Mouse (Mus musculus) midbrain, embryonic 10.5 days (tissue): ENCODE results near the gene Rapgef2. TPM values are rescaled to one million over a fixed set of nuclear protein-coding genes. Genes with fewer than 3 reads are reported as not detected.
A peak's percentile ranks its signal among the peaks of the same experiment; 100 is the strongest.
"Not testable (repeated sequence)": the region's sequence is repeated elsewhere in the genome, so short reads cannot be mapped to it uniquely, and the experiment has no call there.

Source experiments
- DNase-seq: peaks from one replicate; pipeline ENCODE4 v3.0.0-alpha.2; 2017; ENCODE audit warnings: low spot score
- H3K27ac ChIP-seq: fragments of 300-500 bp; sonication (generic); replicated peaks from 2 replicates; pipeline ENCODE4 v1.5.1; 2016; ENCODE audit warnings: mild to moderate bottlenecking
- H3K27me3 ChIP-seq: fragments of 300-500 bp; sonication (generic); 2 replicates; pipeline ENCODE4 v1.6.1; 2016; ENCODE audit warnings: low read depth, mild to moderate bottlenecking; ENCODE audit not compliant: poor library complexity, severe bottlenecking
- H3K36me3 ChIP-seq: fragments of 300-500 bp; sonication (generic); 2 replicates; pipeline ENCODE4 v1.6.1; 2016; ENCODE audit warnings: mild to moderate bottlenecking, moderate library complexity
- H3K4me1 ChIP-seq: fragments of 300-500 bp; sonication (generic); 2 replicates; pipeline ENCODE4 v1.6.1; 2016
- H3K4me3 ChIP-seq: fragments of 300-500 bp; sonication (generic); 2 replicates; pipeline ENCODE4 v1.5.1; 2016; ENCODE audit warnings: mild to moderate bottlenecking, moderate library complexity
- H3K9me3 ChIP-seq: fragments of 300-500 bp; sonication (generic); replicated peaks from 2 replicates; pipeline ENCODE4 v1.6.1; 2016; ENCODE audit warnings: mild to moderate bottlenecking
- WGBS: fragments of 180-500 bp; shearing (Covaris S2); methylation state at CpG from one replicate; pipeline ENCODE4 v1.1.7; 2016; 5-methylcytosine and 5-hydroxymethylcytosine counted together
- polyA plus RNA-seq: library from polyadenylated mRNA; unstranded; fragments of >200 nt; fragmentation: Nextera tagmentation; extraction: Ambion mirVana; gene quantifications from 2 replicates; pipeline ENCODE4 v1.2.1, GENCODE M21; 2016

Rapgef2 gene
- polyA plus RNA-seq, 1 experiment from 2014 or later = 3.9 TPM

- Histone ChIP-seq H3K4me1 (peaks cover 41% of the 10 kb centered on the region), H3K9me3 (no peaks in the 10 kb centered on the region), H3K27ac (no peak overlapping the region; the same call in 1 of the 2 replicates), H3K27me3 (no peaks in the 10 kb centered on the region), H3K4me3 (no peak overlapping the region), H3K36me3 (no peaks in the 10 kb centered on the region)
- 66% methylated on average over 8 of the region's 8 CpGs for WGBS
- DNase-seq = peak; percentile 25
Measured at GRCm38 (mm10) chr3:79180086-79180485, 106.2 kb downstream of the Rapgef2 start.

DNA sequence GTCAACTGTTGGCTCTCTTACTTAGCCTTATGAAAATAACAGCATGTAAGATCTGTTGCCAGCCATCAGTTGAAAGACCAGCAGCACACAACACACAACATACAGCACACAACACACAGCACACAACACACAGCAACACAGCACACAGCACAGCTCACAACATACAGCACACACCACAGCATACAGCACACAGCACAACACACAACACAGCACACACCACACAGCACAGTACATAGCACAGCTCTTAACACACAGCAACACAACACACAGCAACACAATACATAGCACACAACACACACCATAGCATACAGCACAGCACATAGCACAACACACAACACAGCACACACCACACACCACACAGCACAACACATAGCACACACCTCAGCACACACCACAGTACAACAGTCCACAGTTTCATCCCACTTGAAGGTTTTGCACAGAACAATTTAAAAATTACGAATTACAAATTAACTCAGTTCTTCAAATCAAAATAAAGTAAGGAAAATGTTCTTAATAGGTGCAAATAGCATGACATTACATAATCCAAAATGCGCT lies 106.7 kb downstream of the Rapgef2 start:
- 94% methylated on average over 2 of the region's 2 CpGs for WGBS
- DNase-seq = no peak
- H3K36me3 ChIP-seq = no peaks in the 10 kb centered on the region
- no peak overlapping the region for H3K4me3 ChIP-seq
- H3K27me3 ChIP-seq = no peaks in the 10 kb centered on the region
- H3K27ac ChIP-seq = no peak overlapping the region
- H3K9me3 ChIP-seq = no peaks in the 10 kb centered on the region
- peaks cover 41% of the 10 kb centered on the region for H3K4me1 ChIP-seq

GRCm38 (mm10) chr3:79178708-79179107 lies 107.6 kb downstream of the Rapgef2 start:
- 73% methylated on average over 3 of the region's 3 CpGs for WGBS
- Histone ChIP-seq H3K27me3 (no peaks in the 10 kb centered on the region), H3K36me3 (no peaks in the 10 kb centered on the region), H3K9me3 (no peaks in the 10 kb centered on the region), H3K4me1 (peaks cover 41% of the 10 kb centered on the region), H3K27ac (no peak overlapping the region), H3K4me3 (no peak overlapping the region)
- no peak for DNase-seq

GRCm38 (mm10) chr3:79178070-79178469 lies 108.2 kb downstream of the Rapgef2 start:
- Histone ChIP-seq H3K9me3 (no peaks in the 10 kb centered on the region), H3K4me3 (no peak overlapping the region), H3K27me3 (no peaks in the 10 kb centered on the region), H3K27ac (no peak overlapping the region), H3K36me3 (no peaks in the 10 kb centered on the region), H3K4me1 (peaks cover 41% of the 10 kb centered on the region)
- WGBS = 79% methylated on average over 6 of the region's 6 CpGs
- no peak for DNase-seq

GRCm38 (mm10) chr3:79177136-79177870 lies 109.0 kb downstream of the Rapgef2 start:
- no peak overlapping the region for H3K4me3 ChIP-seq
- DNase-seq = no peak
- H3K9me3 ChIP-seq = no peaks in the 10 kb centered on the region
- WGBS = 91% methylated on average over 8 of the region's 8 CpGs
- no peak overlapping the region for H3K27ac ChIP-seq
- peaks cover 41% of the 10 kb centered on the region for H3K4me1 ChIP-seq
- no peaks in the 10 kb centered on the region for H3K27me3 ChIP-seq
- H3K36me3 ChIP-seq = peaks cover 5% of the 10 kb centered on the region; the same call in 1 of the 2 replicates

DNA sequence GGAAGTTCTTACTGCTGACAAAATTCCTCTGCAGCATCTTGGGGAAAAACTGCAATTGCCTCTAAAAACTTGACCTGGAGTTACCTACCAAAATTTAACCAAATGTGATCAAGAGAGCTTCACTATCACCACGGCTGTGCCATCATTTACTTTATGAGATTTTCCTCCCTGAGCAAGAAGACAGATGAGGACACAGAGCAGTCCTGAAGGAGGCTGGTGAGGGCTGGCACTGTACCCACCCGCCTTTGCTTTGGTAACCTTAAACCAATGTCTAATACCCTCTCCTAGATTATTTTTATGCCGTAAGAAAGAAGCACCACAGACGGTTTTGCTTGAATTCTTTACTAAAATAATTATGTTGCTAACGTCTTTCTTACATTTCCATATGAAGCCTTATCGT lies 112.1 kb downstream of the Rapgef2 start:
- Histone ChIP-seq H3K4me3 (no peak overlapping the region), H3K27me3 (no peaks in the 10 kb centered on the region), H3K4me1 (peaks cover 19% of the 10 kb centered on the region), H3K36me3 (peaks cover 16% of the 10 kb centered on the region), H3K27ac (no peak overlapping the region), H3K9me3 (no peaks in the 10 kb centered on the region)
- no peak for DNase-seq
- 92% methylated on average over 6 of the region's 6 CpGs for WGBS

GRCm38 (mm10) chr3:79173291-79173690 lies 113.0 kb downstream of the Rapgef2 start:
- H3K4me1 ChIP-seq = peaks cover 11% of the 10 kb centered on the region
- no peak overlapping the region for H3K4me3 ChIP-seq
- H3K36me3 ChIP-seq = peaks cover 16% of the 10 kb centered on the region
- H3K27ac ChIP-seq = no peak overlapping the region
- DNase-seq = no peak
- no peaks in the 10 kb centered on the region for H3K9me3 ChIP-seq
- H3K27me3 ChIP-seq = no peaks in the 10 kb centered on the region
- 94% methylated on average over 5 of the region's 5 CpGs for WGBS

GRCm38 (mm10) chr3:79171146-79171545 lies 115.2 kb downstream of the Rapgef2 start:
- not testable (repeated sequence) for H3K27me3 ChIP-seq, H3K4me3 ChIP-seq, H3K9me3 ChIP-seq, H3K27ac ChIP-seq, H3K4me1 ChIP-seq, DNase-seq
- WGBS = 96% methylated on average over 8 of the region's 8 CpGs
- H3K36me3 ChIP-seq = peaks cover 16% of the 10 kb centered on the region

- H3K36me3 ChIP-seq = peaks cover 16% of the 10 kb centered on the region
- no peaks in the 10 kb centered on the region for H3K27me3 ChIP-seq
- H3K27ac ChIP-seq = no peak overlapping the region
- no peak overlapping the region for H3K4me3 ChIP-seq
- H3K9me3 ChIP-seq = no peaks in the 10 kb centered on the region
- DNase-seq = no peak
- 59% methylated on average over 2 of the region's 2 CpGs for WGBS
- H3K4me1 ChIP-seq = no peaks in the 10 kb centered on the region
Measured at GRCm38 (mm10) chr3:79168168-79168827, 118.0 kb downstream of the Rapgef2 start.

DNA sequence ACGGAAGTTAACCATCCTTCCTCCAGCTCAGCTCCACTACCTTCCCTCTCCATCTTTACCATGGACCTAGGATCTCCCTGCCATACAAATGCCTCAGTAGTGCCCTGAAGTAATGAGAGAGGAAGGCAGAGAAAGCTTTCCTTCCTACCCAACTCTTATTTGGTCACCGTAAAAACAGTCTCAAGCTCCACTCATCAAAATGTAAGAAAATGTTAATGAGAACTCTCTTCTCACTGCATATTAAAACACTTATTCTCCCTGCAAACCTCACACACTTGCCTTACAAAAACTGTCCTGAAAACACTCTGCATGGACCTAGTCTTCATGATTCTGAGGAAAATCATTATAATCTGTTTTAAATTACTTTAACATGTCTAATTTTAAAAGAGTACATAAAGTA lies 118.7 kb downstream of the Rapgef2 start:
- no peak overlapping the region for H3K27ac ChIP-seq
- H3K36me3 ChIP-seq = peaks cover 13% of the 10 kb centered on the region
- no peaks in the 10 kb centered on the region for H3K9me3 ChIP-seq
- no peak for DNase-seq
- no peaks in the 10 kb centered on the region for H3K27me3 ChIP-seq
- H3K4me1 ChIP-seq = no peaks in the 10 kb centered on the region
- H3K4me3 ChIP-seq = no peak overlapping the region
- WGBS = 89% methylated on average over 2 of the region's 2 CpGs

DNA sequence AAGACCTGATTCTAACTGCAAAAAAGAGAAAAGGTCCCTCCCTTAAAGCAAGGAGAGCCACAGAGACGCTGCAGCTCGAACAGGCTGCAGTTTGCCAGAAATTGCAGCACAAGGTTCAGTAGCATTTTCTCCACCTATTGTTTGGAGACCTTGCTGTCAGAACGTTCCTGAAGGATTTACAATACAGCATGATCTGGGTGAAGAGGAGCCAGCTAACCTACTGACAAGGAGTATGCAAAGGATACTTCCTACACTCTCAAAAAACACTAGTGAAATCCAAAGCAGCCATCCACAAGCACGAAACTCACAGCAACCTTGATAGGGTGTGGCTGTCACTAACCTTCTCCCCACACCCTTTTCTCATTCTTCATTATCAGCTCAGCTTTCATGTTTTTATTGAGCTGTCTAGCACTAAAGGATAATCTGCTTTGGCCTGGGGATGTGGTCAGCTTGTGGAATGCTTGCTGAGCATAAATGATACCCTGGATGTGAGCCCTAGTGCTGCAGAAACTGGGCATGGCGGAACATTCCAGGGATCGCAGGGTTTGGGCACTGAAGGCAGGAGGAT lies 124.4 kb downstream of the Rapgef2 start:
- WGBS = 72% methylated on average over 6 of the region's 6 CpGs
- Histone ChIP-seq H3K4me3 (no peak overlapping the region), H3K27ac (no peak overlapping the region), H3K9me3 (no peaks in the 10 kb centered on the region), H3K36me3 (no peaks in the 10 kb centered on the region), H3K4me1 (peaks cover 12% of the 10 kb centered on the region), H3K27me3 (no peaks in the 10 kb centered on the region)
- DNase-seq = no peak

DNA sequence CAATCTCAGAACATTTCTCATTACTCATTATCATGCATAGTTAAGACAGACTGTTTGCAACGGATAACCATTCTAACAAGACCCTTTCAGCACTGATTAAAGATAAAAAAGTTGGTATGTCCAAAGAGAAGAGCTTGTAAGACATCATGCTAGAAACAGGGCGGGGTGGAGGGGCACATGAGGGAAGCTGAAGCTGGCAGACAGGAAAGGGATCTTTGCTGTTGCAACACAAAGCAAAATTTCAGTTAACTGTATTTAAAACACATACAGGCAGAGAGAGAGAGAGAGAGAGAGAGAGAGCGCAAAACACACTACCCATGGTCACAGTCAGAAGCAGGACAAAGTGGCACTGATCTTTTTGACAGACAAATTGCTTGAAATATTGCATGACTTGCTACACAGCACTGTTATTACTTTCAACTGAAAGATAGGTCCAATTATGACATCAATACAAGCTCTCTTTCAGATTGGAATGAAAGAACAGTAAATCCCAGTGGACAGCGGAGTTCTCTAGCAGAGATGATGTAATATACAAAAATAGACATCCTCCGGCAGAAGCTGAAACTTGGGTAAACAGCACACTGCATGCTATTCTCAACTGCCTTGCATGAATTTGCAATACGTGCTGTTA lies 125.1 kb downstream of the Rapgef2 start:
- no peak for DNase-seq
- Histone ChIP-seq H3K27ac (no peak overlapping the region), H3K4me1 (peaks cover 12% of the 10 kb centered on the region), H3K9me3 (no peaks in the 10 kb centered on the region), H3K36me3 (no peaks in the 10 kb centered on the region), H3K27me3 (no peaks in the 10 kb centered on the region), H3K4me3 (no peak overlapping the region)
- 78% methylated on average over 6 of the region's 6 CpGs for WGBS
